Mouse (Mus musculus) liver, embryonic 14.5 days (tissue): Measurements from ENCODE around the gene Gm48552.

Source experiments
- CTCF ChIP-seq: IDR thresholded peaks from 2 replicates; pipeline ENCODE4 v1.5.1; 2016; ENCODE audit warnings: antibody characterized with exemption, low read depth, control low read depth
- EP300 ChIP-seq: IDR thresholded peaks from 2 replicates; pipeline ENCODE4 v1.6.1; 2016; ENCODE audit warnings: antibody characterized with exemption, low read depth

- no peak for TF ChIP-seq CTCF
- no peak for TF ChIP-seq EP300
Observed at GRCm38 (mm10) chr10:81389373-81389772, 568 bp downstream of the Gm48552 start.
